Mouse (Mus musculus): ENCODE results near the gene Babam1. TPM values are rescaled to one million over a fixed set of nuclear protein-coding genes. Genes with fewer than 3 reads are reported as not detected.
A peak's percentile ranks its signal among the peaks of the same experiment; 100 is the strongest.

Babam1 gene
- total RNA-seq, 2 experiments from 2014 or later, result 59.2 to 71.2 TPM

DNA sequence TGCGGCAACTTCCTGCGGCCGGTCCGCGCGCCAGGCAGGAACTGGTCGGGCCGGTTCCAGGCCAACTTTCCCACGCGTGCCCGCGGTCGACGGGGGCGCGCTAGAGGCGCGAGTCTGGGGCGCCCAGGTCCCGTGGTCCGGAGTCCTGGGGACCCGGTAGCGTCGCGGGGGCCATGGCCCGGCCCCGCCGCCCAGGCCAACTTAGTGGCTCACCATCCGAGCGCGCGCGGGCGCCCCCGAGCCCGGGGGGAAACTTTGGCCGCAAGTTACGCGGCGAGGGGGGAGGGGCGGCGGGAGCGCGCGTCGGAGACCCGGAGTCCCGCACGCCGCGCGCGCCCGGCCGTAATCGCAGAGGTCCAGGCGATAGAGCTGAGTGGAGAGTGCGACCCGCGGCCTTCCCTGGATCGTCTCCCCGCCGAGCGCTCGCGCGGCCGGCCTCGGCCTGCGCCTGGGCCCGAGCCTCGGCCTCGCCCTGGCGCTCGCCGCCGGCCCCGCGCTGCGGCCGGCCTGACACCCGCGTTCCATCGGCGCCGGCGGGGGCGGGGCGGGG lies 15.2 kb upstream of the Babam1 start, which contains the start of gene Nr2f6:
Gene Nr2f6 (minus strand): TSS at position 540 of the 550 bp plus-strand sequence.
- DNase-seq, result peak; percentile 72

- DNase-seq, result peak; percentile 89
These were observed 14.4 kb upstream of the Babam1 start for GRCm38 (mm10) chr8:71381971-71382961.

DNA sequence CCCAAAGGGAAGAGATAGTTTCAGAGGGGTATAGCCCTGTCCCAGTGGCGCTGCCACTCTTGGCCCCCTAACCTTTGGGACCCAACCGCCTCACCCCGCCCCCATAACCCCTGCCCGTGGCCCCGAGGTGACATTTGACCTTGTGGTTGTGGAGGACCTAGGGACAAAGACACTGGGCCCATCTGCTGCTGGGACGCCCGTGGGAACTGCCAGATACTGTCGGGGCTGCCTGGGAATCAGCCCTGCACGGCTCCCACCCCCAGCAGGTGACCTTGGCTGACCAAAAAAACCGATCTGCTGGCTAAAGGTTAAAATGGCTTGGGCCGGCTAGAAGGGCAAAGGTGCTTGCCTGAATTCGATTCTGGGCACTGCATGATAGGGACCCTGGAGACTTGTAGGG lies 13.3 kb upstream of the Babam1 start:
- no peak for DNase-seq

- DNase-seq, result no peak
These were observed 12.8 kb upstream of the Babam1 start for GRCm38 (mm10) chr8:71383860-71384259.

DNA sequence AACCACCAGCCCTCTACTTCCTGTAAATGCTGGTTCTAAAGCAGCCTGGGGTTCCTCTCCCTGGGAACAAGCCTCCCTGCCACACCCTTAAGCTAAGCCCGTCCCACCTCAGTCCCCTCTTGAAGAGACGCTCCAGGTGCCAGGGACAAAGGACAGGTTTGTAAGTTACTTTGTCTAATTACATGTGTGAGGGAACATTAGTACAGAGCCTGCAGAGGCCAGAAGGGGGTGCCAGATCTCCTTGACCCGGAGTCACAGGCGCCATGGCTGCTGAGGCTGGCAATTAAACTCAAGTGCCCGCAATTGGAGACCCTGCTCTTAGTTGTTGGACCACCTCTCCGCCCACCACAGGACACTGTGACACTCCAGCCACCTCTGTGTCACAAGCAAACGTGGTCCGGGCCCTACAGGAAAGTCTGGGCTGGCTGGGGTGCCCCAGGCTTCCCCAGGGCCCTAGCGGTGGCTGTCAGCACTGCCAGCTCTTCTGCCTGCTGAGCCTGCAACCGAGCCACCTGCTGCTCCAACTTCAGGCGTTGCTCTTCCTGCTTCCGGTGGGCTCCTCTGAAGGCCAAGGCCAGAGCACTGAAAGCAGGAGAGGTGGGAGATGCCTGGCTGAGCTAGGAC lies 11.3 kb upstream of the Babam1 start:
- no peak for DNase-seq

GRCm38 (mm10) chr8:71388267-71388666 lies 8.4 kb upstream of the Babam1 start:
- no peak for DNase-seq

DNA sequence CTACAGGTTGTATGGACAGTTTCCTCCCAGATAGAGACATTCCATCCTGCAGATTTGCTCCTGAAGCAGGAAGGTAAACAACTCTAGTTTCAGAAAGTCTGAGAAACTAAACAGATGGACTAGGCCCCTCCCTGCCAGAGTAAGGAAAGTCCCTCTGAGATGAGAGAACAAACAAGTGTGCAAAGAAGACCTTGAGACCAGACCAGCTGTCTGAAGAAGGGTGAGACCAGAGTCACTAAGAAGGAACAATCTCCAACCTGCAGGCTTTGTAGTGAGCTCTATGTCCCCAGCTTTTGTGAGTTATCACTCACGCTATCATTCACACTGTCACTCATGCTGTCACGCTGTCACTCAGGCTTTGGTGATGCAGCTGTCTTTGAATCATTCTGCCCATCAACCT lies 5.0 kb upstream of the Babam1 start:
- no peak for DNase-seq

DNA sequence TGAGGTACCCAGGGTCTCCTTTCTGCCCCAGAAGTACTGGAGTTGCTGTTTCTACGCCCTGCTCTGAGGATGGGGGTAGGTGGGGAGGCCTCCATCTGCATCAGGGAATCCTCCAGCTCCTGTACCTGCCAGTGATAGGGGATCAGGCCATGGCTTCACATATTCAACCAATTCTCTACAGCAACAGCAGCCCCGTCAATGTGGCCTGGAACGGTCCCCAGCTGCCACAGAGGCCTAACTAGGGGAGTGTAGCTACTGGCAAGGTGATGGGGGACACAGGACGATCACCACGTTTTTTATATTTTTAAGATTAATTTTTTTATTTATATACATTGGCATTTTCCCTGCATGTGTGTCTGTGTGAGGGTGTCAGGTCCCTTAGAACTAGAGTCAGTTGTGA lies 4.3 kb upstream of the Babam1 start:
- peak; percentile 5 for DNase-seq

GRCm38 (mm10) chr8:71392871-71393270 lies 3.8 kb upstream of the Babam1 start:
- peak; percentile 19 for DNase-seq

DNA sequence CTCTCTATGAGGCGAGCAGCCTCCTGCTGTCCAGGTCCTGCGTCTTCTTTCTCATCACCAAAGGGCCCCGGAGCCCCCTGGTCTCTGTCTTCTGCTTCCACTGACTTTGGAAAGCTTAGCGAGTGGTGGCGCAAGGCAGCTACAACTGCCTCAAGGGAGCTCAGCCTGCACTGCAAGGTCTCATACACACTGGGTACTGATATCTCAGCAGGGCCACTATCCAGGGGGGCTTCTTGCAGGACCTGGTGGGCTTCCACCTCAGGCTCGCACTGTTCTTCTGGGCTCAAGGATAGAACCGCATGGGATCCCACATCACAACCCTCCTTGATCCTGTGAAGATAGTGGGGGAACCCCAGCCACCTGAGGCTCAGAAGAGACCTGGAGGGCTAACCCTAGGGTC lies 2.2 kb upstream of the Babam1 start:
- DNase-seq, result peak; percentile 4

- peak; percentile 6 for DNase-seq
These were observed 1.6 kb upstream of the Babam1 start for GRCm38 (mm10) chr8:71395071-71395470.

GRCm38 (mm10) chr8:71395629-71396028 lies 1.0 kb upstream of the Babam1 start, which contains the start of gene Ushbp1:
Gene Ushbp1 (minus strand): TSS chr8:71395802.
- peak; percentile 40 for DNase-seq

GRCm38 (mm10) chr8:71397701-71398100 lies 1.0 kb downstream of the Babam1 start:
- no peak for DNase-seq

DNA sequence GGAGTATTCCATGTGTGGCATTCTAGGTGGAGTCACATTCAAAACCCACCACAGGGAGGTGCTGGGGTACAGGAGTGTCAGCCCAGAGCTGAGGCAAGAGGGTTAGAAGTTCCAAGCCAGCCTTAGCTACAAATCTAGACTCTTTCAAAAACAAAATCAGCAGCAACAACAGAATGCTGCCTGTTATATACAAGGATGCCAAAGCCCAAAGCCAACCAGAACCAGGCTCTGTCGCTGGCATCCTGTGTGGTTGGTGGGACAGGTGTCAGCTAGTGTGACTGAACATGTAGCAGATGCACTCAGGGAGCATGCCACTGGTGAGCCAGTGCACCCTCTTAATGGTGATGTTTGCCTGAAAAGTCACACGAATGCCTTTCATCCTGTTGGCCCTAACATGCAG lies 4.2 kb downstream of the Babam1 start:
- DNase-seq, result no peak

DNA sequence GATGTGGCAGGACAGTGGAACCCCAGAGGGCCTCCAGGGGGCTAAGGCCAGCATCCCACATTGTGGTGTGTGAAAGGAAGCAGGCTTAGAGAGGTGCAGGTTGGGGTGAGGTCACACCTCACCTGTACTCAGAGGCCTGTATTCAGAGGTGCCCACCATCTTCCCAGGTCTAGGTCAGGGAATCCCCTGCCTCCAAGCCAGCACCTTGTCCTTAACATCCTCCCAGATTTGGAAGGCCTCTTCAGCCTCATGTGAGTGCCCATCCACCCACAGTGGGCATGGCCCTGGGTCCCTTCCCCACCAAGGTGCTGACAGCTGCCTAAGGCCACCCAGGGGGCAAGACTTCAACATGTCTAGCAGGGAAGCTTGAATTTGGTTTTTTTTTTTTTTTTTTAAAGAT lies 4.8 kb downstream of the Babam1 start:
- no peak for DNase-seq

GRCm38 (mm10) chr8:71402446-71402964 lies 5.8 kb downstream of the Babam1 start:
- no peak for DNase-seq

DNA sequence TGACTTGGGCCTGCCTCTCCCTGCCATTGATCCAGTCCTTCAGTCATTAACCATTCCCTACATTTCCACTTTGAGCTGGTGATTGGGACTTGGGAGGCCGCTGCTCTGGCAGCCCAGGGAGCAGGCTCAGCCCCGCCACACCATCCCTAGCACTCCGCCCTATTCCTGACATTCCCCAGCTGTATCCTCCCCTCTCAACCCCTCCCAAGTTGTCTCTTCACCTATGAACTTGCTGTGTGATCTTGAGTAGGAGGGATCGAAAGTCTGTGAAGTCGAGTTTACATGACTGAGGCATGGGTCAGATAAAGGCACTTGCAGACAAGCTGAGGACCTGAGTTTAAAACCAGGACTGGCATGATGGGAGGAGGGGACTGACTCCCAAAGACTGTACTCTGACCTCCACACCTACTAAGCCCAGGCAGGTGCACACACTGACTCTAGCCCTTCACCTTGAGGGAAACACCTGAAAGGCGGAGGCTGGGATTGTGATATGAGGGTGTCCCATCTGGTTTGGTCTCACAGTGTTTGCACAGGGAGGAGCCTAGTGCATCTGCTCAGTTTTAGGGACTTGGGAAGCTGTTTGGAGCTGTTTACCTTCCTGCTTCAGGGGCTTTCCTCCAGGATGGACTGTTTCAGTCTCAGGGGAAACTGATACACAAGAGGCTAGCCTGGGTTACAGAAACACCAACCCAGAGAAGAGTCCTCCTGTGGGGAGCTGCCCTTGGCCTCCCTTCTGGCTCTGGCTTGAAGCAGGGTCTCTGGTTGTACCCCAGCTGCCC lies 6.6 kb downstream of the Babam1 start:
- DNase-seq, result no peak

GRCm38 (mm10) chr8:71404011-71404410 lies 7.3 kb downstream of the Babam1 start:
- no peak for DNase-seq

- DNase-seq, result no peak
These were observed 8.3 kb downstream of the Babam1 start for GRCm38 (mm10) chr8:71404951-71405351.

GRCm38 (mm10) chr8:71405401-71406098 lies 8.9 kb downstream of the Babam1 start, which contains the start of gene Ankle1:
Gene Ankle1 (plus strand): TSS chr8:71406010.
- peak; percentile 90 for DNase-seq
